ENCODE assay signal across 8 mouse cellular contexts in genomic region chr10:79766508-79767325, GRCm38 (mm10). TPM values are rescaled to one million over a fixed set of nuclear protein-coding genes. Genes with fewer than 3 reads are reported as not detected.
DNase-seq lines count a peak whose midpoint lies in the region; ATAC-seq lines count a peak whose summit lies in the region.

TSS of gene Rnf126 (minus strand) at chr10:79766952.

- under 1% methylated on average over 84 of the region's 101 CpGs for WGBS in lung, embryonic 16.5 days

- H3K4me3 ChIP-seq in lung, embryonic 16.5 days (ENCODE audit: low read length), result peak within 1 kb of the TSS; percentile 90

- peaks cover 16% of the 10 kb centered on the region for H3K4me1 ChIP-seq in lung, embryonic 16.5 days (replicated peaks; ENCODE audit: control insufficient read depth, insufficient read depth, low read length)

- H3K4me2 ChIP-seq in lung, embryonic 16.5 days (ENCODE audit: low read depth, low read length), result peak within 1 kb of the TSS; percentile 88

- DNase-seq in MEL-GATA-1-ER (ENCODE audit: extremely low read depth, low read depth), result peak; percentile 97
- peak; percentile 100 for DNase-seq in cerebellum, adult 8-10 months
- peak; percentile 99 for DNase-seq in forelimb bud, embryonic 11.5 days (ENCODE audit: low read depth, low spot score)
- peak; percentile 96 for DNase-seq in layer of hippocampus, adult 9-10 months (ENCODE audit: low spot score)
- DNase-seq in ovary, postnatal 10 days (ENCODE audit: low spot score), result peak; percentile 98
- DNase-seq in thymus, postnatal 10 days (ENCODE audit: low spot score in 2 of 2), result peak; percentile 96 to 98

- H3K27me3 ChIP-seq in lung, embryonic 16.5 days (ENCODE audit: control insufficient read depth, insufficient read depth, low read depth, low read length), result no peaks in the 10 kb centered on the region

- no peaks in the 10 kb centered on the region for H3K9me3 ChIP-seq in lung, embryonic 16.5 days (ENCODE audit: control insufficient read depth, low read length)

- H3K36me3 ChIP-seq in lung, embryonic 16.5 days (ENCODE audit: control insufficient read depth, insufficient read depth, low read length), result peaks cover 6% of the 10 kb centered on the region

- peak; percentile 93 to 94 for ATAC-seq in hematopoietic stem cell, adult 5-6 weeks (replicated peaks in 1 of 2; ENCODE audit: insufficient read depth in 1 of 2, low FRiP score in 2 of 2, low TSS enrichment in 1 of 2, low read depth in 1 of 2, poor library complexity in 2 of 2, severe bottlenecking in 2 of 2)
- peak; percentile 94 for ATAC-seq in lung, embryonic 16.5 days (ENCODE audit: low read depth)

- H3K9ac ChIP-seq in lung, embryonic 16.5 days (ENCODE audit: low read length), result peak within 1 kb of the TSS; percentile 93

- H3K27ac ChIP-seq in lung, embryonic 16.5 days (ENCODE audit: low read length), result peak within 1 kb of the TSS; percentile 94

RNA-seq across cellular contexts. Expression of gene Rnf126, which starts in this region (rescaled TPM):
- 16.1 and 21.7 TPM in 2 replicates for total RNA-seq in hematopoietic stem cell, adult 5-6 weeks (2017)
- 47.9 and 61.4 TPM in 2 replicates for polyA plus RNA-seq in lung, embryonic 16.5 days (2015; fragmentation: Nextera tagmentation; extraction: Ambion mirVana)

Comparison
In these comparisons a context has a peak if more than half of its experiments do, and no peak if none do; other contexts are left out.
1. Peak in every context shown above with its lines: DNase-seq, ATAC-seq, H3K4me3 ChIP-seq and H3K27ac ChIP-seq.